Mouse (Mus musculus): ENCODE results near the gene Vsir.

Vsir gene

DNA sequence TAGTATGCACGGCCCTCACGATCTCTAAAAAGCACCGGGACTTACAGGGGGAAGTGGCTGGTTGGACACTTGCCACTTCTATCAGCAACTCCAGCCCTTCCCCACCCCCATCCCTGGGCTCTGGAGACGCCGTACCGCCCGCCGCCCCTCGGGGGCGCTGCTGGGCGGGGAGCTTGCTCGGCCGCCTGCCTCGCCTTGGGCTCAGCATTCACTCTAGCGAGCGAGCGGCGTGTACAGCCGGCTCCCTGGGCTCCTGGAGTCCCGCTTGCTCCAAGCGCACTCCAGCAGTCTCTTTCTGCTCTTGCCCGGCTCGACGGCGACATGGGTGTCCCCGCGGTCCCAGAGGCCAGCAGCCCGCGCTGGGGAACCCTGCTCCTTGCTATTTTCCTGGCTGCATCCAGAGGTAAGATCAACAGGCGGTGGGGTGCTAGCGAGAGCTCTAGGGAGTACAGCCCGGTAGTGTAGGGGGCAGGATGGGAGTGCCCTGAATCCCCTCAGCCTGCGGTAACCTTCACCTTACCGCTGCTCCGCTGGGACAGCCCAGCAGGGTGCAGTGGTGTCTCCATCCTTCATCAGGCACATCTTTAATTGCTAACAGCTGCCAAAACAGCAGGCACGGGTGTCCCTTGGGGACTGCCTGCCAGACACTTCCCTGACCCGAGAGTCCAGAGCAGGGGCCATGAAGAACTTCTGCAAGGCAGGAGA is at the start of gene Vsir:
TSS of gene Vsir (plus strand) at position 151 of the 705 bp plus-strand sequence.
- DNase-seq (ENCODE audit: low read depth): peak; percentile 90

- no peak for DNase-seq (ENCODE audit: low read depth)
These were observed 47.0 kb upstream of the Vsir start for GRCm38 (mm10) chr10:60299636-60300035.

- DNase-seq (ENCODE audit: low read depth): no peak
These were observed 43.2 kb upstream of the Vsir start for GRCm38 (mm10) chr10:60303419-60303818.

GRCm38 (mm10) chr10:60304854-60305628 is 41.6 kb upstream of the Vsir start:
- peak; percentile 83 for DNase-seq (ENCODE audit: low read depth)

DNA sequence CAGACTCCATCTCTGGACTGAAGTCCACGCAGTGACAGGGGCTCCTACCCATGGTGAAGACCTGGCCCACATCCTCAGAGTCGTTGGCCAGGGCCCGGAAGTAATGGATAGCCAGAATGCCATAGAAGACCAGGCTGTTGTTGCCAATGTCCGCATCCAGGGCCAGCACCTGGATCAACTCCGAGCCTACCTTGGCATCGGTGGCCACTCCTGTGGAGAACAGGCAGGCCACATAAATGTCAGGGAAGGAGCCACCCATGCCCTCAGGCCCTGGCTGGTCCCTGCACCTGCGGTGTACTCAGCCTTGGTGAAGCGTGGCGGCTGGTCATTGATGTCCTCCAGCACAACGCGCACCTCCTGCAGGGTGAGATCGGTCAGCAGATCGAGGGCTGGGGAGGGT is 36.0 kb upstream of the Vsir start:
- no peak for DNase-seq (ENCODE audit: low read depth)

GRCm38 (mm10) chr10:60313606-60314005 is 33.0 kb upstream of the Vsir start:
- DNase-seq (ENCODE audit: low read depth): no peak

DNA sequence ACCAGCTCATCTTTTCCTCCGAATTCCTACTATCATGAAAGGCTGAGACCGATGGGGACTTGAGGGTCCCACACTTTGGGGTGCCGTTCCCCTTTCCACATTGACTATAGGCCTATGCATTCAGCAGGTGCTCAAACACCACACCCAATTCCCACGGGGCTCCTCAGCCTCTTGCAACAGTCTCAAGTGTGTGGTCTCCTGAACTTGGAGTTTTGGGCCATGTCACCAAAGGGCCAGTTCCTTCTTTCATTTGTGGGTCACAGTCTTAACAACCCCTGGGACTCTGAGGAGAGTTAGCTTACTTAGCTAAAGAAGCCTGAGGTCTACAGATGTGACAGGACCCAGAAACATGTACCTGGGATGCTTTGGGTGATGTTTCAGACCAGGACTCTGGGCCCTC is 30.5 kb upstream of the Vsir start:
- no peak for DNase-seq (ENCODE audit: low read depth)

DNA sequence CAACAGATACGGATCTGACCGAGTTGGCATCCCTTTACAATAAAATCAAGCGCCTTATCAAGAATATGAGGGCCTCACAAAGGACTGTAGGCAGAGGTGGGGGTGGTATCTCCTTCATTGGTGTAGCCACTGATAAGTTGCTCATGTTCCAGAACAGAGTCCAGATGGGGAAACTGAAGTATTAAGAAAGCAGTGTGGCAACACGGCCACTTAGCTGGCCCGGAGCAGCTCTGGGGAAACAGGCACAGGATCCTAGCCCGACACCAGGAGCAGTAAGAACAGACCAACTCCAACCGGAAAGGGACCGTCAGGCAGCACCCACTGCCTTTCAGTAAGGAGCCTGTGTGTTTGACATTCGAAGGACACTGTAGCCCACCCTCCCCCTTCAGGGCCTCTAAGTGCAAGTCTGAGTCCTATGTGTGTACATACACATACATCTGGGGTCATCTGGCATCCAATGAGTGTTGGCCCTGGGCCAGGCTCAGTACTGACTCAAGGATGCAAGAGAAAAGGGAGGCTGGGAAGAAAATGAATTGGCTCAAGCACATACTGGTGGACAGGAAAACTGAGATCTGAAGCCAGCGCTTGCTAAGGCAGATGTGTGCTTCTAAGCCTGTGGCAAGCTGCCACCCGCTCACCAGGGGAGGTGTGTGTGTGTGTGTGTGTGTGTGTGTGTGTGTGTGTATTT is 17.5 kb upstream of the Vsir start:
- DNase-seq (ENCODE audit: low read depth): no peak

DNA sequence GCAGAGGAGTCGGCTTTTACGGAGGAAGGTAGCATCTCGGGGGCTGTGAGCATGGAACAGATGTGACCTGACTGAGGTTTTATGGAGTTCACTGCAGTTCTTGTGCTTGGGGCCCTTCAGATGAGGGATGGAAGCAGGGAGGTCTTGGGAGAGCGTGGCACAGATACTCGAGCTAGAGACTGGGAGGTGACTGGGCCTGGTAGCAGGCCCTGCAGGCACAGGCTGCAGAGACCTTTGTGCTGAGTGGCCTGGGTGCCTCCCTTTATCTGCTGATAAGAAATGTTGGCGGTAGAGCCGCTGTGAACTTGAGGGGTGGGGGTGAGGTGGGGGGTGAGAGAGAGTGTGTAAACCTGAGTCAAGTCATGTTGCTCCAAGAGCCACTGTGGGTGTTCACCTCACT is 12.1 kb upstream of the Vsir start:
- DNase-seq (ENCODE audit: low read depth): no peak

DNA sequence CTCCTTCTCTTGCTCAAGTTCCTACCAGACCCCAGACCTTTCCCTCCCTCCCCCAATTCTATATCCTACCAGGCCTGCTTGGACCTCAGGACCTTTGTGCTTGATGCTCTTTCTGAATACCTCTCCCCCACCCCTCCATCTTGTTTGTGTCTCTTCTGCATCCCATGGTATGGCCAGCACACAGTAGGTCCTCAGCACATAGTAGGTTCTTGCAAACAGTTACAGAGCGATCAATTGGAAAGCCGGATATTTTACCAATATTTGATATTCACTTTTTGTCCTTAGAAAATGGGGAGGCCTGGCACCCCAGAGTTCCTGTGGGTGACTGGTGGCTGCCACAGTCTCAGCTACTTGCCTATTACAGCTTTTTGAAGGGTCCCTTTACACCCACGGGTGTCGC is 11.6 kb upstream of the Vsir start:
- no peak for DNase-seq (ENCODE audit: low read depth)

- DNase-seq (ENCODE audit: low read depth): no peak
These were observed 5.1 kb upstream of the Vsir start for GRCm38 (mm10) chr10:60341528-60341927.

DNA sequence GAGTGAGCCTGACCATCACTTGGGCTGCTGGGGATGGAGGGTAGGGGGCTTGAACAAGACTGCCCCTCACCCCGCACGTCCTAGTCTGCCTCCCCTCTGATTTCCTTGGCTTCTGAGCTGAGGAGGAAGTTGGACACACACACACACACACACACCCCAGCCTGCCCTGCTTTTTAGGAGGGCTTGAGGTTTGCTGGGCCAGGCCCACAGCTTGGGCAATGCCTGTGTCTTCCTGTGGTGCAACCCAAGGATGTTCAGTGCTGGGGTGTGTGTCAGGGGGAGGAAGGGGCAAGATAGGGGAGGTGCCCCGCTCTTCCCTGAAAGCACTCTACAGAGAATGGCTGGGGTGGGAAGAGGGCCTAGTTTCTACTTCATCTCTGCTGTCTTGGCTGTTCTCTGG is 2.5 kb upstream of the Vsir start:
- DNase-seq (ENCODE audit: low read depth): peak; percentile 94

GRCm38 (mm10) chr10:60346056-60346455 is 595 bp upstream of the Vsir start:
- DNase-seq (ENCODE audit: low read depth): peak; percentile 50

DNA sequence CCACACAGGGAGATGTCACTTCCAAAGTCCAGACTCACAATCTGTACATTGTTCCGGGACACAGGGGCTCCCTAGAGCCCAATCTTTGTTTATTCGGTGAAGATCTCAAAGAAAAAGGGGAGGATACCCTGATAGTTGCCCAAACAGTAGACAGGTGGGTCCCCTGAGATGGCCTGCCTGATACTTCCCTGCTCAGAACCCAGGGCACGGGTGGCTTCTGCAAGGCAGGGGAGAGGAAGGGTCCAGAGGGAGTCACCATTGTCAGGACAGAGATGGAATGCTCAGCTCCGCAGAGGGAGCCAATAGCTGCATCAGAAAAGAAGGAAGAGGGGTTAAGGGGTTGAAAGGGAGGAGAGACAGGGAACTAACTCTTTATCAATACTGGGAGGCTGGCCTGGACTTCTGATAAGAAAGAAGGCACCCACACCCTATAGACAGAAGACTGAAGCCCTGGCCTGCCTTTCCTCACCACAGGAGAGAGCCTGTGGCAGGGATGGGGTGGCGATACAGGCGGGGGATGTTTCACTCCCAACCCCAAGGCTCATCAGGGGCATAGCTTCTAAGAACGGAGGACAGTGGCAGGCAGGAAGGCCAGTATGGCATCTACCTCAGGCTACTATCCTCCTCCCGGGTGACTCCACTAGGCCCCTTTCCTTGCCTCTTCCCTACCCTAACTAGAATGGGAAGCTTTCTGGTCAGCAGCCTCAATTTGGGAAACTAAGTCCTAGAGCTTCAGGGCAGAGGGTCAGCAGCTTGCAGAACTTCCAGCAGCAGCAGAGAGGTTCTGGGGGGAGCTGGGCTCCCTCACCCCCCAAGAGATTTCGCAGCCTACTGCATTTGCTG is 1.3 kb downstream of the Vsir start:
- DNase-seq (ENCODE audit: low read depth): no peak

DNA sequence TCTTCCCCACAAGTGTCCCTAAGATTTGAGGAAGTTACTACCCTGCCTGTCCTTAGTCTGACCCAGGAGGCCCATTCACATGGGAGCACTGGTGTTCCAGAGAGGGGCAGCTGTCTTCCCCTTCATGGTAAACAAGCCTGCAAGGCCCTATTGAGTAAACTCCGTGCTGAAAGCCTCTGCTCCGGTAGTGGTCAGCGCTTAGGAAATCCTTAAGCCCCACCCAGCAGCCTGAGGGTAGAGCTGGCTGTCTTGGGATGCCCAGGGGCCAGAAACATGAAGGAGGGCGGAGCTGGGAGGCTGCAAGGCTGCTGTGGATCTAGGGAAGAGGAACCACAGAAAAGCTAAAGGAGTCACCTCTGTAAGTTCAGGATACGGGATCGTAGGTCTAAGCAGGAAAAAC is 2.4 kb downstream of the Vsir start:
- peak; percentile 92 for DNase-seq (ENCODE audit: low read depth)

GRCm38 (mm10) chr10:60349644-60350043 is 3.0 kb downstream of the Vsir start:
- no peak for DNase-seq (ENCODE audit: low read depth)

DNA sequence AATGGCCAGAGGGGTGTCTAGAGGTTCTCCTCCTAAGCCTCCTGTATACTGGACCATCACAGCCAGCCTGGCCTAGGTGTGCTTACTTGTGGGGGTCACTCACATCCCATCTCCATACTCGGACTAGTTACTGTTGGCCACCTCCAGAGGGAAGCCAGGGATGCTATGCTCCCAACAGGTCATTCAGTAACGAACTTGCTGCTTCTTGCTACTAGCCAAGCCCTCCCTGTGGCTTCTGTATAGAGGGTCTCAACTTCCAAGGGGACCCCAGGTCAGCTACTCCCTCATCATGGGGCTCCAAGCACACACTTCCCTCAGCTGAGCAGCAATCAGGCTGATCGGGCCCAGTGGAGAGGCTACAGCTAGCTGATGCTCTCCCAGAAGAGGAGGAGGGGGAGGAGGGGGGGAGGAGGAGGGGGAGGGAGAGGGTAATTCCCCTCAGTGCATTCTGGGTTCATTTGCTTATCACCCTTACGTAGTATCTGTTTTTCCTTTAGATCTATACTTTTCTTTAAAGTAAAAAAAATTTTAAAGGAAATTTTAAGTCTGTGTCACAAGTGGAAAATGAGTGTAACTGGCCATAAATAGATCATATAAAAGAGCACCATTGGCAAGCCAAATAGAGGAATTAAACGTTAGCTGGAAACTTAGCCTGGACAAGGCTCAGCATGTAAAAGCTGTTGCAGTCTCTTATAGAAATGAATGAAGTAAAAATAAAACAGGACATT is 3.6 kb downstream of the Vsir start:
- DNase-seq (ENCODE audit: low read depth): no peak

- peak; percentile 95 for DNase-seq (ENCODE audit: low read depth)
These were observed 4.1 kb downstream of the Vsir start for GRCm38 (mm10) chr10:60350805-60351167.

DNA sequence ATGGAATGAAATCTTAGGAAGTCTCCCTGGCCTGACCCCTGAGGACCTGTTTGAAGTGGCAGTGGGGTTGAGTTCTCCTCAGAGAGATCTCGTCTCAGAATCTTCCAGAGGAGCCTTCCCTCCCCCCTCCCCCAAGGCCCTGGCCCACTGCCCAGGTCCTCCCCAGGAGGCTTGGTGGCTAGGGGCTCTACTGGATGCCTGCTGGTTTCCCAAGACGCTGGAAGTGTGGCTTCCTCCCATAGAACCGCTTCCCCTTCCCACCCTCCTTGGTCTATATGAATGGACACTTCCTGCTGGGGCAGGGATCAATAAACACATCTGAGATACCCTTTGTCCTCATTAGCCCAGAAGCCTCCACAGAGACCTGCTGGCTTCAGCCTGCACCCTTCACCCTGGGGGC is 4.6 kb downstream of the Vsir start:
- no peak for DNase-seq (ENCODE audit: low read depth)

DNA sequence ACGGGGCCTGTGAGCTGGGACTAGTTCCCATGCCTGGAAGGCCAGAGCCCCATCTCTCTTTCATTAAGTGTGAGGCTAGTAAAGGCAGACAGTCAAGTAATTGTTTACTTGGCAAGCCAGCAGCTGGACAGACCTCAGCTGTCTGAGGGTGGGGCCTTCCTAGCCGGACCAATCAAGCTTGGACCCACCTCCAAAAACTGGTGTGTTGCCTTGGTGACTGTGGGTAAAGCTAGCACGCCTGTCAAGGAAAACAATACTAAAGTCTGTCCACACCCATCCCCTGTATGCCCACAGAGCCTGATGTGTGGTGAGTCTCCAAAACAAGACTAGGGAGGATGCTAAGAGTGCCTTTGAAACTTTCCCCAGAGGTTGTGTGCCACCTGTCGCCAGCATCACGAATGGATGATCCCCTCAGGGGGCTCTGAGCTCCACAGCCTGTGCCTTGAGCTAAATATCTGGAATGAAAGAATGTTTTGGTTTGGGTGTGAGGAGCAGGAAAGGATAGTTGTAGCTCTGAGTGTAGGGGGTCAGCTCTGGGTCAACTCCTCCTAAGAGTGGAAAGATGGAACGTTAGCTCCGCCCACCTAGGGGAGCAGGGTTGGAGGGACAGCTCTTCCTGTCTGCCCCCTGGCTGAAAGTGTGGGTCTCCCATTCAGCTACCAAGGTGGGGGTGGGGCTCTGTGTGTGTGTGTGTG is 5.3 kb downstream of the Vsir start:
- peak; percentile 78 for DNase-seq (ENCODE audit: low read depth)
